Mouse (Mus musculus): ENCODE measurements at regions not wholly inside any gene's neighbourhood (a gene's known extent, or its start where the extent isn't known, plus 50 kb on each side); places are given as distances from the start of the nearest gene placed in this dataset.

DNA sequence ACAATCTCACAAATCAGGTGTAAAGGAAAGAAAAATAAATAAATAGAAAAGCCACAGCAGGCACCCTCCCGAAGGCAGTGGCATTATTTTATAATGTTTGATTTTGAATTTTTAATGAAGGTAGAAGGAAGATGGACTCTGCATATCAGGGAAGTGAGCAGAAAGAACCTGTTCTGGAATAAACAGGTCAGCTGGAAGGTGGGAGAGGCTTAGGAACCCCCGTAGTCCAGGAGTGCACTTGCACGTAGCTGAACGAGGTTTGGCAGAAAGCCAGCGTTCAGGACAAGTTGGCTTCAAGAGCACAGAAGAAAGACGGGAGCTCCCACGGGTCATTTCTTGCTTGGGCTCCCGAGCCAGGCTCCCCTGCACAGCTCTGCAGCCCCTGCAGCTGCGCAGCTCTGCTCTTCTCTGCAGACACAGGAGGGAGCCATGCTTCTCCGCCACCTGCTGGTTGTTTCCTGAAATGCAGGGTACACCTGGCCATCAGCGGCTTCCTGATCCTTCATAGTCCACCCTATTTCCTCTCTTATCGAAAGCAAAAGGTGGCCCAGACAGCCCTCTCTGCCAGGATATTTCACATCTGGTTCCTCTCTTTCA, 84.4 kb upstream of the Bace2 start:
- TF ChIP-seq CTCF (IDR thresholded peaks at IDR 0.05; ENCODE audit: low read depth) (peak; percentile 90), EP300 (IDR thresholded peaks at IDR 0.05; ENCODE audit: low read depth) (no peak)
